Mouse (Mus musculus): ENCODE data around the gene Mfsd6.

Mfsd6 gene

DNA sequence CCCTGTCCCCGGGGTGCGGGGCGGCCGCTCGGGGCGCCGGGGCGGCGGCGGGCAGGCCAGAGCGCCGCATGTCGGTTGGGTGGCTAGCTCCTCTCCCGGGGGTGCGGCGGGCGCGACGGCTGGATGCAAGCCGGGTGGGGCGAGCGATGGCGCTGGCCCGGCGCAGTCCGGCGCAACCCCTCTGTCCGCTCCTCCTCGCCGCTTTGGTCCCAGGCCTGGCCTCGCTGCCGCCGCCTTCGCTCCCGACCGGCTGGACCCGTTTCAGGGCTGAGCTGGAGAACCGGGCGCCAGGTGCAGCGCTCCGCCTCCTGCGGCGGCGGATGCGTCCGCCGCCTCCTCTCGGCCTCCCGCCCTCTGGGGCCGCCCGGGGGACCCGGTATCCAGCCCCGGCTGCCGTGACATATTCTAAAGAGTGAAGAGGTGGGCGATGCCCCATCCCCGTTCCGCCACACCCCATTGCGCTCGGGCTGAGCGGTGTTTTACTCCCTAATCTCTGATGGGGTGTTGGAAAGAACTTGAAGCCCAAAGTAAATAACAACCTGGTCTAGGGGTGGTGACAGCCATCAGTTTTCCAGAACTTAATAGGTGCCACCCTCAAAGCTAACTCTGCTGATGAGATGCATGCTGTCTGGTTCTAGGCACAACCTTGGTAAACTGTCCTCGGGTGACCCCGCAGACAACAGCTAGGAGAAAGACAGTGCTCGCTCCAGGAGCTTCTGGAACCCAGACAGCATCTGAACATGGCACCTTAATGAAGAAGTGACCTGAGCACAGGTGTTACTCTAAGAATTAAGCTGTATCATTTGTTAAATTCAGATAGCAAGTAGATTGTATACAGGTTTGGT lies at the start of gene Mfsd6:
Gene Mfsd6, minus strand, starts transcription at position 407 of the 845 bp plus-strand sequence.
- DNase-seq: peak; percentile 59 to 77

GRCm38 (mm10) chr1:52765176-52766111 lies 38.2 kb upstream of the Mfsd6 start:
- DNase-seq: peak; percentile 40 to 45

DNA sequence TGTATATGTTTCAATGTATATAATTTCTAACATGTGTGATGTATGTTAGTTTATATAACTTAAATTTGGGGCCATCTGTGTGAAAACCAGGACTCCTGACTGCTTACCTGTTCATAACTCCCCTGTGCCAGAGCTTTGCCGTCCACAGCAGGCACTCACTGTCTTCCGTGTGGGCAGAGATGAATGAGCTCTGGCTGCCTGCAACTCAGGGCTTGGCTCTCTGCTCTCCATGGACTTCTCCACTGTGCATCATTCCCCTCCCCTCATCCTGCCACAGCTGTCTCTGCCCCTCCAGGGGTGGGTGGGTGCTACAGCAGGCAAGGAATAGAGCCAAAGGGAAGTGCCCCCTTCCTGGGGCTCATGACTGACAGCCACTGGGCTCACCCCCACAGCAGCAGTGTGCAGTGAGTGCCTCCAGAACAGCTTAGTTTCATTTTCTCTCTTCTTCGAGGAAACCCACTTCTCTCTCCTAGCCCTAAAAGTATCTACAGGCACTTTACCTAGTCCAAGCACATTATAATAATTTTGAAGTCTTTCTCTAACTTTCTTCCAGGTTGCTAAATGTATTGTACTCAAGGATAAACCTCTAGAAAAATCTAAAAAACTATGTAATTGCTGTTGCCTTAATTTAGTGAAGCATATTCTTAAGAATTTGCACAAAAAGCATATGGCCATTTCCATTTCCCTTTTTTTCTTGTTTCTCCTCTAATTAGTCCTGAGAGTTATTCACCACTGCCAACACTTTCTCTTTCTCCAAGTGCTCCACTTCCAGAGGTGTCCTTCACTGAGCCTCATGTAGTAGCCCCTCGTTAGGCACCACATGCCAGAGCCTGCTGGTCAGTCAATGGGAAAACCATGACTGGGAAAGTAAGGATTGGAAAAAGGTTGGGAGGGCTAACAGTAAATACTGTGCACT lies 36.9 kb upstream of the Mfsd6 start:
- no peak for DNase-seq

DNA sequence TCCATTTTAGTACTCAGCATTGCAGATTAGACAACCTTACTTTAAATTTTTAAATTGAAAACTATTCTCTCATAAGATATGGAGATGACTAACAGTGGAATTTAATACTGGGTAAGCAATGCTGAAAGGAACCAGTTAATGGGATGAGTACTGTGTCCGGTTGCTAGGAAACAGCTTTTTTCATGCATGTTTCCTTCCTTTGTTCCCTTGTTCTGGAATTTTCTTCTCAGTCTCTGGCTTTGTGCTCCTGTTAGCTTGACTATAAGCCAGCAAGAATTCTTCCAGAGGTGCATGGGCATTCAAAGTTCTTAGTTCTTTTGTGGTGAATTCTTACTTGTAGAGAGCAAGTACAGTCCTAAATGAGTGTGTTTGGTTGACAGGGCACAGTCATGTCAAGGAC lies 30.9 kb upstream of the Mfsd6 start:
- DNase-seq: no peak

DNA sequence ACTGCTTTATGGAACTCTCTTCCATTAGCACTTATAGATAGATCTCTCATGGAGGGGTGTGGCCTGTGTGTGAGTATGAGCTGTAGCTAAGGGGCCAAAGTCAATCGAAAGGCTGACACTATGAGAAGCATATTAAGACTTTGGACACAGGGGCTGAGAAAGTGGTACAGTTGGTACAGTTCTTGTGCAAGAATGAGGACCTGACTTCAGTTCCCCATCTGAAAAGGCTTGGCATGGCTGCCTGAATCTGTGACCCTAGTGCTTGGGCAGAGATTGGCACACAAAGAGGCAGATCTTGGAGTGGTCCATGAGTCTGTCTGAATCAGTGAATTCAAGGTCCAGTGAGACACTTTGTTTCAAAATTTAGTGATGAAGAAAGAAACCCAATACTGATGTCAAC lies 27.1 kb upstream of the Mfsd6 start:
- DNase-seq: no peak

- DNase-seq: no peak
These were observed 26.6 kb upstream of the Mfsd6 start for GRCm38 (mm10) chr1:52753828-52754227.

DNA sequence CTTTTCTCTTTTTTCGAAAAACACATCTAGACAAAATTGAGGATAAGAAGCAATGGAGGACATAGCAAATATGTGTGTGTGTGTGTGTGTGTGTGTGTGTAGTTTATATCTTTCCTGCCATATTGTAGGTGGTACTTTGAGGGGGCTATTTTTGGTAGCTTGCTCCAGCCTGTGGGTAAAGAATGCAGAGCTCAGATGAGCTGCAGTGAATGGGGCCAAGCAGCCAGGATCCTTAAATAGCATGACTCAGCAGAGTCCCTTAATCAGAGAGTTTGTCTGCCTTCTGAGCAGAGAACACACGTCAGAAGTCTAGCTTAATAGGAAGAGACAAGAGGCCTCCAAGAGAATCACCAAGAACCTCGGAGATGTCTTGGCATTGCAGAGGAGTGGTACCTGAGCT lies 25.4 kb upstream of the Mfsd6 start:
- DNase-seq: no peak

- DNase-seq: no peak
These were observed 24.4 kb upstream of the Mfsd6 start for GRCm38 (mm10) chr1:52751634-52752033.

- peak in 1 of 2 experiments; percentile 55 for DNase-seq
These were observed 22.7 kb upstream of the Mfsd6 start for GRCm38 (mm10) chr1:52749978-52750377.

- DNase-seq: peak; percentile 60 to 74
These were observed 21.0 kb upstream of the Mfsd6 start for GRCm38 (mm10) chr1:52748260-52748659.

DNA sequence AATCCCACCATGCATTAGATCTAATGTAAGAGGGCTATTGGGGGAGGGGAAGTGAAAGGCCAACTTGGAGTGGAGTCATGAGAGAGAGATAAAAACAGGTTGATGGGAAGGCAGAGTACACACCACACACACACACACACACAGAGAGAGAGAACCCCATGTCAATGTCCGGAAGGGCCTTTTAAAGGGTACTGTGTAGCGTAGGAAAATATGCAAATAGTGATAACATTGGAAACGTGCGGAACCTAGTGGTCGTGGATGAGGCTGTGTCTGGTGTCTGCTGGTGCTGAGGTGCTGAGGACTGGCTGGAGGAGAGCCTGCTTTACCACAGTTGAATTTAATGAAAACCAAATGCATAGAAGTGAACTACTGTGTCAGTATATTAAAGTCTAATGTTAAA lies 15.3 kb upstream of the Mfsd6 start:
- DNase-seq: no peak

GRCm38 (mm10) chr1:52734208-52734607 lies 6.9 kb upstream of the Mfsd6 start:
- DNase-seq: no peak

- DNase-seq: no peak
These were observed 3.0 kb upstream of the Mfsd6 start for GRCm38 (mm10) chr1:52730258-52730657.

GRCm38 (mm10) chr1:52728857-52729489 lies 1.7 kb upstream of the Mfsd6 start:
- no peak for DNase-seq

DNA sequence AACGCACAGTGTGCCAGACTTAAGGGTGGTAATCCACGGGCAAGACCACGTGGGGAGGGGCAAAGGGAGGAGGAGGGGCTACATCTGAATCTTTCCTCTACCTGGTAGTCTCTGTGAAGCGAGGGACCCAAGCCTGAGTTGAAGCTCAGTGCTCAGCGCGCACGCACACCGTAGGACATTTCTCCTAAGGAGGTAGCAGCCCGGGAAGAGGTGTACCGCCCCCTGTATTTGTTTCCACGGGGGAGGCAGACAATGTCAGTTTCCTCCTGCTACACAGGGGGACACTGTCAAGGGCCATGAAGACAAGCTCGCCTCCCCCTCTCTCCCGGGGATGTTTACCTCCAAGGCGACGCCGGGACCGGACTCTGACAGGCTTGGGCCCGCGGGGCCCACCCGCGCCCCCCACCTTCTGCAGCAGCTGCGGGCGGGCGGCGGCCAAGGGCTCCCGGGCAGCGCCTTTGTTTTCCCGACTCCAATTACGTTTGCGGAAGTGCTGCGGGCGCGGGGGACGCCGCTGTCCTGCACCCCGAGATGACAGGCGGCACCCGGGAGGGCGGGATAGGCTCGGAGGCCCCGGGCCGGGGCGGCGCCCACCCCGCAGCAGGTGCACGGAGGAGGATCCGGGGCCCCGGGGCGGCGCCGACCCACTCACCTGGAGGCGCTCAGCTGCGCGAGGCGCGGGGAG lies 749 bp downstream of the Mfsd6 start:
- peak; percentile 47 to 73 for DNase-seq

DNA sequence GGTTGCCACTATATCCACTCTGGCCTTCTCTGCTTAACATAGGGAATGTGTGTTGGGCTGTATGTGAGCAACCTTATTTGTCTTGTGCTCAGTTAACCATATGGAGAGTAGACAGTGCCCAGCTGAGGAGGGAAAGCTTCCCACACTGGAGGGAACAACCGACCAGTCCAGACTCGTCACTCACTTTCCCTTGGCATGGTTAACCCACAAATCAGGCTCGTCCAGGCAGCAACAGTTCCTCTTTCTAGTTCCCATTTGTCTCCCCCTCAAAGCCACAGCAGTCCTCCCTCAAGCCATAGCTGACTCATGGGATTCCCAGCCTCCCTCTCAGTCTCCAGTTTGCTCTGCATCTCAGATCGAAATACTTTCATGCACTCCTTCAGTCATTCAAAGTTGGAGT lies 4.7 kb downstream of the Mfsd6 start:
- no peak for DNase-seq

DNA sequence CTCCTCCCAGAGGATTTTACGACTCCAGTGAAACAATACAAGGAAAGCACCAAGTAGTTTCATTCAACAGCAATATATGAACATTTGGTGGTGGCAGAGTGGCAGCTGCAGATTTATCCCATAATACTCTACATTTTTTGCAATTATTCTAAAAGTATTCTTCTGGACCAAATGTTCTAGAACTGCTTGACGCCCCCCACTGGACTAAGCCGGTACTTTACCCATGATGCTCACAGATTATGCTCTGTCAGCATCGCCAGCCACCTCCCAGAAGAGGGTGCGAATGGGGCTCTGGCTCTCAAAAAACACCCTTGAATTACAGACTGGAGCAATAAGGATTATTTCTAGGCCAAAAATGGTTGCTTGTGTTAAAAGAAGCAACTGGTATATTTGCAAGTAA lies 8.2 kb downstream of the Mfsd6 start:
- DNase-seq: peak in 1 of 2 experiments; percentile 21

GRCm38 (mm10) chr1:52718068-52718748 lies 9.1 kb downstream of the Mfsd6 start:
- no peak for DNase-seq

DNA sequence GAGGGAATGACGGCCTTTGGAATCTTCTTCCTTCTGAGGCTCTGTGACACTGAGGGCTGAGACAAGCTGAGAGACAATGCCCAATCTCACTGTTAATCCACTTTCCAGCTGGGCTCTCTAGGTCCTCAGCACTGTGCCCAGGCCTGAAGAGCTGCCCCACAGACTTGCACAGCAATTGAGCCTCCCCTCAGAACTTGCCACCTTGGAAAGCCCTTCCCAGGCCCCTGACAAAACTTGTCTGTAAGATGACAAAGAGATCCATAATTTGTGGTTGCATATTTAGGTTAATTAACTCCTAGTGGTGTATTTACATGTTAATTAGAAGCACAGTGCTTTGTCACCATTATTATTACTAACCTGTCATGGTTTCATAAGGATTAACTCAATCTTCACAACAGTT lies 12.8 kb downstream of the Mfsd6 start:
- DNase-seq: peak in 1 of 2 experiments; percentile 5

DNA sequence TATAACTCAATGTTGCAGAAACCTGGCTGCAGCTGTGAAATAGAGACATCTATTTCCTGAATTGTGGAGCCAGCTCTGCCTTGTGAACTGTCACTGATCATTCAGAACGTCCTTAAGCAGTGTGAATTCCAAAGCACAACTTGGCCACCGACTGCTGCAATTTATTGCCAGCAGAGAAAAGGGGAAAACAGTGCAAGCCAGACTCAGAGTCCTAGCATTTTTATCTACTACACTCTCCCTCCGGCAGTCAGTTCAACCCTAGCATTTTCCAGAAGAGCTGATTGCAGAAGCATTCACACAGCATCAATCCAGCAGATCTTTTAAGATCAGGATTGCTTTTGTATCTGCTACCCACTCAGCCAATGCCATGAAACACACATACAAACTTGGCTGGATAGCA lies 13.2 kb downstream of the Mfsd6 start:
- DNase-seq: no peak

DNA sequence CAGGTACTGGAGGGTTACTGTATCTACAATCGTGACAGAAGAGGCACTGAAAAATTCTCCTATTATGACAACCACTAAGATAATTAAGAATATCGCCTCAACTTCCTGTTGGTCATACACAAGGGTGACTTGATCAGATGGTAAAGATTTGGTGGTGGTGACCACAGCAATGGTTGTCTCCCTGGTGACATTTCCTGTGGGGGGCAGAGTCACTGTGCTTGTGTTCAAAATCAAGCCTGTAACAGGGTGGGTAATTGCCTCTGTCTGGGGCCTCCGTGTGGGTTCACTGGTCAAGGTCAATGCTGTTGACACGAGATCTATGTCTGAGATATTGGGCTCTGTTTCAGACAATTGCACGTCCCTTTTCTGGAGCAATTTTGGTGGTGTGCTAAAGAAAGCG lies 18.5 kb downstream of the Mfsd6 start:
- no peak for DNase-seq

All from kidney, postnatal 25 days (tissue).